In genomic region chr16:93462286-93462610, GRCm38 (mm10) we compare ENCODE assay signal across 21 mouse cellular contexts.
A peak's percentile ranks its signal among the peaks of the same experiment; 100 is the strongest.
DNase-seq lines count a peak whose midpoint lies in the region; ATAC-seq and TF ChIP-seq lines count a peak whose summit lies in the region.
"Had no signal": no experiment of that assay in that cellular context is flagged by ENCODE, and none has a peak within 500 bp of the region (broad histone marks: within the 10 kb centered on the region; RNA-seq: fewer than 3 reads in every experiment).

No protein-coding gene starts in this region.

- no peak for TF ChIP-seq CTCF in lung, embryonic 14.5 days (IDR thresholded peaks at IDR 0.05; ENCODE audit: low read depth)
- no peak for TF ChIP-seq CTCF in brain, embryonic 14.5 days (IDR thresholded peaks at IDR 0.05; ENCODE audit: borderline replicate concordance, extremely low read depth, insufficient read depth, insufficient read length)
- no peak for TF ChIP-seq CTCF in embryonic fibroblast, embryonic 13.5 days (IDR thresholded peaks at IDR 0.05; ENCODE audit: borderline replicate concordance, insufficient read depth, low read length)

- DNase-seq in heart, postnatal 36 days = no peak
- DNase-seq in lung, embryonic 14.5 days = no peak
- DNase-seq in lung, postnatal 10 days = no peak
- DNase-seq in brain, embryonic 14.5 days (ENCODE audit: low read depth) = peak; percentile 15
- DNase-seq in ovary, postnatal 10 days (ENCODE audit: low spot score) = no peak
- DNase-seq: adrenal gland, postnatal 36 days; cerebellum, adult 8-10 months; kidney, postnatal 25 days; spleen, adult 18-20 months had no signal

- ATAC-seq in heart, embryonic 14.5 days (ENCODE audit: insufficient number of reproducible peaks, insufficient read depth, low FRiP score, low read depth) = 0 out of 2 replicates have a peak, but pooled peaks have one; percentile 11
- ATAC-seq in lung, embryonic 14.5 days (ENCODE audit: insufficient read depth) = peak; percentile 19; the same call in 1 of the 2 replicates
- ATAC-seq in forebrain, embryonic 12.5 days (ENCODE audit: low FRiP score) = no peak
- ATAC-seq: forebrain, embryonic 15.5 days; intestine, postnatal 0 days; midbrain, embryonic 13.5 days; Patski had no signal

- H3K27ac ChIP-seq in heart, embryonic 14.5 days (replicated peaks in 1 of 2; ENCODE audit: control insufficient read depth in 1 of 2, insufficient read depth in 1 of 2, low read depth in 2 of 2, low read length in 2 of 2) = peak overlapping the region; percentile 47 to 78; a peak in 3 of 4 replicates
- no peak overlapping the region for H3K27ac ChIP-seq in lung, embryonic 14.5 days (ENCODE audit: low read depth)
- peak overlapping the region; percentile 54; the same call in 1 of the 2 replicates for H3K27ac ChIP-seq in embryonic fibroblast, embryonic 13.5 days (ENCODE audit: insufficient read depth, low read length)
- no peak overlapping the region for H3K27ac ChIP-seq in forebrain, embryonic 12.5 days
- H3K27ac ChIP-seq: forebrain, embryonic 15.5 days; hindbrain, embryonic 13.5 days; left cerebral cortex, adult 2 months; limb, embryonic 12.5 days; liver, embryonic 15.5 days; midbrain, embryonic 13.5 days had no signal

- no peak overlapping the region for H3K9ac ChIP-seq in heart, embryonic 14.5 days (ENCODE audit: low read length)
- no peak overlapping the region for H3K9ac ChIP-seq in lung, embryonic 14.5 days
- H3K9ac ChIP-seq in forebrain, embryonic 12.5 days = no peak overlapping the region
- H3K9ac ChIP-seq: forebrain, embryonic 15.5 days; hindbrain, embryonic 13.5 days; limb, embryonic 12.5 days; liver, embryonic 15.5 days; midbrain, embryonic 13.5 days had no signal

- H3K9me3 ChIP-seq in heart, embryonic 14.5 days (ENCODE audit: control insufficient read depth, low read length) = no peaks in the 10 kb centered on the region
- no peaks in the 10 kb centered on the region for H3K9me3 ChIP-seq in lung, embryonic 14.5 days (ENCODE audit: low read depth, low read length)
- no peaks in the 10 kb centered on the region for H3K9me3 ChIP-seq in forebrain, embryonic 12.5 days
- H3K9me3 ChIP-seq: forebrain, embryonic 15.5 days; hindbrain, embryonic 13.5 days; limb, embryonic 12.5 days; liver, embryonic 15.5 days; midbrain, embryonic 13.5 days had no signal

- intact Hi-C loops in heart, postnatal 36 days (cut with DNase I) = no loop called here

- no peaks in the 10 kb centered on the region; the same call in 1 of the 2 replicates for H3K27me3 ChIP-seq in heart, embryonic 14.5 days (ENCODE audit: control insufficient read depth, insufficient read depth, low read length)
- no peaks in the 10 kb centered on the region for H3K27me3 ChIP-seq in lung, embryonic 14.5 days (ENCODE audit: insufficient read depth, low read length)
- H3K27me3 ChIP-seq in forebrain, embryonic 12.5 days = peaks cover 5% of the 10 kb centered on the region; the same call in 1 of the 2 replicates
- H3K27me3 ChIP-seq: forebrain, embryonic 15.5 days; hindbrain, embryonic 13.5 days; midbrain, embryonic 13.5 days; Patski had no signal

- no peaks in the 10 kb centered on the region for H3K36me3 ChIP-seq in heart, embryonic 14.5 days (ENCODE audit: control insufficient read depth, insufficient read depth, low read length)
- H3K36me3 ChIP-seq in lung, embryonic 14.5 days (ENCODE audit: insufficient read depth) = no peaks in the 10 kb centered on the region
- no peaks in the 10 kb centered on the region for H3K36me3 ChIP-seq in forebrain, embryonic 12.5 days (replicated peaks)
- H3K36me3 ChIP-seq: forebrain, embryonic 15.5 days; hindbrain, embryonic 13.5 days; limb, embryonic 12.5 days; liver, embryonic 15.5 days; midbrain, embryonic 13.5 days had no signal

- H3K4me1 ChIP-seq in heart, embryonic 14.5 days (ENCODE audit: control insufficient read depth in 2 of 2, insufficient read depth in 2 of 2, low read length in 2 of 2) = peaks cover 14 to 18% of the 10 kb centered on the region in 2 experiments
- peaks cover 15% of the 10 kb centered on the region; the same call in 1 of the 2 replicates for H3K4me1 ChIP-seq in lung, embryonic 14.5 days (ENCODE audit: insufficient read depth)
- H3K4me1 ChIP-seq in embryonic fibroblast, embryonic 13.5 days (ENCODE audit: control insufficient read depth, insufficient read depth, low read length) = no peaks in the 10 kb centered on the region
- H3K4me1 ChIP-seq in forebrain, embryonic 12.5 days = peaks cover 12% of the 10 kb centered on the region
- H3K4me1 ChIP-seq: liver, embryonic 15.5 days had no signal

- no peak overlapping the region for H3K4me3 ChIP-seq in heart, embryonic 14.5 days (ENCODE audit: control insufficient read depth in 1 of 2, insufficient read depth in 1 of 2, low read depth in 1 of 2, low read length in 2 of 2)
- H3K4me3 ChIP-seq in lung, embryonic 14.5 days (ENCODE audit: low read depth, low read length) = no peak overlapping the region
- H3K4me3 ChIP-seq in embryonic fibroblast, embryonic 13.5 days (ENCODE audit: insufficient read depth, low read length) = no peak overlapping the region
- no peak overlapping the region for H3K4me3 ChIP-seq in forebrain, embryonic 12.5 days (replicated peaks)
- H3K4me3 ChIP-seq: erythroblast, embryonic 14.5 days; forebrain, embryonic 15.5 days; hindbrain, embryonic 13.5 days; left cerebral cortex, adult 2 months; limb, embryonic 12.5 days; liver, embryonic 15.5 days; midbrain, embryonic 13.5 days had no signal

- 26% methylated on average over 8 of the region's 8 CpGs for WGBS in heart, embryonic 14.5 days
- 17% methylated on average over 8 of the region's 8 CpGs for WGBS in lung, embryonic 14.5 days
- 58% methylated on average over 8 of the region's 8 CpGs for WGBS in forebrain, embryonic 12.5 days

- H3K4me2 ChIP-seq in heart, embryonic 14.5 days (ENCODE audit: low read length) = peak overlapping the region; percentile 21; the same call in 1 of the 2 replicates
- peak overlapping the region; percentile 38 for H3K4me2 ChIP-seq in lung, embryonic 14.5 days
- H3K4me2 ChIP-seq in forebrain, embryonic 12.5 days = no peak overlapping the region
- H3K4me2 ChIP-seq: forebrain, embryonic 15.5 days; hindbrain, embryonic 13.5 days; limb, embryonic 12.5 days; liver, embryonic 15.5 days; midbrain, embryonic 13.5 days had no signal

- no peak for TF ChIP-seq POLR2A in brain, embryonic 14.5 days (IDR thresholded peaks at IDR 0.05; ENCODE audit: borderline replicate concordance, extremely low read depth, insufficient read depth, insufficient read length, poor library complexity, severe bottlenecking)
- TF ChIP-seq POLR2A in embryonic fibroblast, embryonic 13.5 days (IDR thresholded peaks at IDR 0.05; ENCODE audit: low read depth, low read length) = no peak

Comparison
In these comparisons a context has a peak if more than half of its experiments do, and no peak if none do; other contexts are left out.
1. H3K27ac ChIP-seq: peak in heart, embryonic 14.5 days (2 of 2) and embryonic fibroblast, embryonic 13.5 days (single experiment); none in lung, embryonic 14.5 days (single experiment) and forebrain, embryonic 12.5 days (single experiment).